Mouse (Mus musculus) sigmoid colon, adult 10 weeks (tissue): ENCODE data around the gene Il1b. TPM values are rescaled to one million over a fixed set of nuclear protein-coding genes. Genes with fewer than 3 reads are reported as not detected.

Experiments
- polyA plus RNA-seq: library from polyadenylated mRNA; stranded (reverse); fragments of 350-450 nt; fragmentation: Illumina TruSeq; extraction: RNeasy Lipid Tissue Mini Kit (QIAGEN cat#74804); gene quantifications from one replicate; pipeline ENCODE4 v1.2.3, GENCODE M21; 2014; ENCODE audit warnings: low read depth, low replicate concordance

Il1b gene
- 6.0 TPM for polyA plus RNA-seq

GRCm38 (mm10) chr2:129371039-129371438 lies at the start of gene Il1b:
Gene Il1b, minus strand, starts transcription at chr2:129371139.

Other genes with a start within 250 kb of the Il1b start
- 6.0 TPM for gene Chchd5, start 241.4 kb downstream of the Il1b start, polyA plus RNA-seq
- 944 TPM for gene Slc20a1, start 172.4 kb downstream of the Il1b start, polyA plus RNA-seq
- 13.5 TPM for gene Ckap2l, start 73.9 kb downstream of the Il1b start, polyA plus RNA-seq
- gene Il1a, start 61.2 kb downstream of the Il1b start, polyA plus RNA-seq: 0.73 TPM
- not detected for gene F830045P16Rik, start 165.5 kb upstream of the Il1b start, polyA plus RNA-seq
- gene Sirpa, start 221.7 kb upstream of the Il1b start, polyA plus RNA-seq: 13.4 TPM